Mouse (Mus musculus): ENCODE measurements around the gene Ggact.

The Ggact gene

DNA sequence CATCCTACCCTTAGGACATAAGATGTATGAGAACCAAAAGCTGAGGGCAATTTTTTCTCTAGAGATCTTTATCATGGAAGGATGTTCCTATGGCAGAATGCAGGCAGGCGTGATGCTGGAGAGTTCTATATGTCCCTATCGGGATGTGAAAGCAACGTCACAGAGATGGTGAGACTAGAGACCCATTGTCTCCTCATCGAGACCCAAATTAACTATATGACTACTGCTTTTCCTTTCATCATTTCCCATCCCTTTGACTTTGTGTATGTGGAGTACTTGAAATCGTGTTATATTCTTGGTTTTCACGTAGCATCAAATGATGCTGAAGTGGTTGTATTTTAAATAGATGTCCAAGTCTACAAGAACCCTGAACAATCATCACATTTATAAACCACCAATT is at the start of gene Ggact:
Gene Ggact (minus strand): TSS at position 101 of the 400 bp plus-strand sequence.
- DNase-seq, result no peak

DNA sequence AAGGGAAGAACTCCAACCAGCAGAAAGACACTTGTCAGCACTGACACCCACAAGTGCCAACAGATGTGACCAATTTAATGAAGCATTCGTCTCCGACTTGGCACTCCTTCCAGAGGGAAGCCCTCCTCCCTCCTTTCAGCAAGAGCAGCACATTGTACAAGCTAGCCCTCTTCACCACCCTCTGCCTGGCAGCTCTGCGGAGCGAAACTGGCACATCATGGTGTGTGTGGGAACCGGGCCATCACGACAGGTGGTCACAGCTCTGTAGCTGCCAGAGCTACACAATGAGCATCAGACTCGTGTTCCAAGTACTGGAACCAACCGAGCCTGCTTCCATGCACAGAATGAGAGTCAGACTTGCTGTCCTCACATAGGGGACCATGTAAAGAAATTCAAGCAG is 44.4 kb upstream of the Ggact start:
- DNase-seq, result no peak

DNA sequence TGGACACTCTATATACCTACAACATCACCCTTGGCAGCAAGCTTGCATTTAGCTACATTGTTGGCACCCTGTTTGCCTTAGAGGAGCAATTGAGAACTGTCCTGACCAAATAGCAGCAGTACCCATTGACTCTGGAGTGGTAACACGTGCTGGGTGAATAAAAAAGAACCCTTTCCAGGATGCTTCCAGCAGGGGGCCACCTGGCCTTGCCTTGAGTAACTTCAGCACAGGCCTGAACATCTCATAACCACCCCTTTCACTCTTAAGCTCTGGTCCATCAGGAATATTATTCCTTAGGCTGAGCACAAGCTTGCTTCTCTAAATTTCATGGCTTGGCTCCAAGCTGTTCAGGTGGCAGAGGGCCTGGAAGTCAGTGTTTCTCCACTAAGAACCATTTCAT is 39.8 kb upstream of the Ggact start:
- peak; percentile 73 for DNase-seq

DNA sequence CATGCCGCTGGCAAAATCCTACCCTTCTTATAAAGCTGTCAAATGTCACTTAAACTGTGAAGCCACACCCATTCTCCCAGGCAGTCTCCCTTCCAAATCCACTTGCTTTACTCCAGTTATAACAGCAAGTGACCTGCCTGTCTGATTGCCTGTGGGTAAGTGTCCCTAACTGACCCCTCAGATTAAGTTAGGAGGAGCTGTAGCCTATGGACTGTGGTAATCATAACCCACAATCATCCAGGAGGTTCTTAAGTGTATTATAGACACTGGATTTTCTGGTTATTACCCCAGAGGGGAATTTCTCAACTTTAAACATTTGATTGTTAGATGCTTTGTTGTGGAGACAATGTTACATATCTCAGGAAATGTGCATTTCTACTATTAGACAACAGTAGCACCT is 39.0 kb upstream of the Ggact start:
- DNase-seq, result no peak

DNA sequence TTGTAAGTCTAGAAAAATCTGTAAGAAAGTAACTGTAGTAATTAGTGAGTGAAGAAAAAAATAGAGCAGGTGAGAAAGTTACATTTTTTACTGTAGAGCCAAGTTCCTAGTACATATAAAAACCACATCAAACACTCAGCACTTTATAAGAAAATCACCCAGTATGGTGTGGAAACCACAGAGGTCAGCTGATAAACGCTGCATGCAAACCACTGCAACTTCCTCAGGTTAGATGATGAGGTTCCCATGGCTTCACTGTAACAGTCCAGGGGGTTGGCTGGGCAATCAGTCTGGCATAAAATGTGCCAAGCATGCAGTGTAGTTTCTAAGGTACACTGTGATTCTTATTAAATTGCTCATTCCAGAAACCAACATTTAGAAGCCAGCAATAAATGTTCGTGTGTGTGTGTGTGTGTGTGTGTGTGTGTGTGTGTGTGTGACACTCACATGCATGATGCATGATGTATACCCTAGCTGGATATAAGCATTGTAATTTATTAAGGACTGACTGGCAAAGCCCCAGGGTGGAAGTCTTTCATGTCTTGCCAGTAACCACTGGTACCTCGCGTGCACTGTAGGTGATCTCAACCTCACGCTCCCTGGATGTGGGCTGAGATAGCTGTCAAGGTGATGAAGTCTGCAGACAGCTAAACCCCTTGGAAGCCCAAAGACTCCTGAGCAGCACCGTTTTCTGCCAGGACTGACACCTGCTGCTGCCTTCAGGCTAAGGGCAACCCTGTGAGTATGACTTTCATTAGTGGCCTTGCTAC is 38.3 kb upstream of the Ggact start:
- no peak for DNase-seq

DNA sequence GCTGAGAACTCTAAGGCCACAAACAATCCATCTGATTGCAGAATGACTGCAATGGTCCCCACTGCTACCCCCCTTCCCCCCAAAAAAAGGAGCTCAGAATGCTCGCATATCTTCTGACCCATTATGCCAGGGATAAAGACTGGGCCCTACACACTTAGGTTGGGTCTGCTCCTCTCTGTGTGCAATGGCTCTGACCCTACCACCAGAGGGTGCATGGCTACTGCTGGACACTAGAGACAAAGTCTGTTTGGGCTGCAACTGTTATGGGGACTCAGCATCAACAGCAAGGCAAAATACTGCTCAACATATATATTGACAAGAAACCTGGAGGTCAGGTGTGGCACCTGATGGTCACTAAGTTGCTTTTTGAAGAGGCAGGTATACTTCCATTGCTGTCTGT is 37.4 kb upstream of the Ggact start:
- no peak for DNase-seq

DNA sequence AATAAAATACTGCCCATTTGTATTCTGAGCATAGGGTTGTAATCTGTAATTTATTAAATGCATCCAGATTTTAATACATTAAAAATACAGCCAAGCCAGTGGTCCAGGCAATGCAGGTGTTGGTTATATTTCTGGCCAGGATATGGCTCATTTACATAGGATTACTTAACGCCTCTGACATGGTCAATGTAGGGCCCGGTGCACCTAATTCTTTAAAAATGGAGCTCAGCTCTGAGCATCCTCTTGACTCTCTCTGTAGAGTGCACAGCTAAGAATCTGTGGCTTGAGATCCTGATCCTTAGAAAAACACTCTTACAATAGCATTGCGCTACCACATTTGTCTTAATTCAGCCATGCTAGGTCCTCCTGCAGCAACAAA is 29.9 kb upstream of the Ggact start:
- DNase-seq, result no peak

DNA sequence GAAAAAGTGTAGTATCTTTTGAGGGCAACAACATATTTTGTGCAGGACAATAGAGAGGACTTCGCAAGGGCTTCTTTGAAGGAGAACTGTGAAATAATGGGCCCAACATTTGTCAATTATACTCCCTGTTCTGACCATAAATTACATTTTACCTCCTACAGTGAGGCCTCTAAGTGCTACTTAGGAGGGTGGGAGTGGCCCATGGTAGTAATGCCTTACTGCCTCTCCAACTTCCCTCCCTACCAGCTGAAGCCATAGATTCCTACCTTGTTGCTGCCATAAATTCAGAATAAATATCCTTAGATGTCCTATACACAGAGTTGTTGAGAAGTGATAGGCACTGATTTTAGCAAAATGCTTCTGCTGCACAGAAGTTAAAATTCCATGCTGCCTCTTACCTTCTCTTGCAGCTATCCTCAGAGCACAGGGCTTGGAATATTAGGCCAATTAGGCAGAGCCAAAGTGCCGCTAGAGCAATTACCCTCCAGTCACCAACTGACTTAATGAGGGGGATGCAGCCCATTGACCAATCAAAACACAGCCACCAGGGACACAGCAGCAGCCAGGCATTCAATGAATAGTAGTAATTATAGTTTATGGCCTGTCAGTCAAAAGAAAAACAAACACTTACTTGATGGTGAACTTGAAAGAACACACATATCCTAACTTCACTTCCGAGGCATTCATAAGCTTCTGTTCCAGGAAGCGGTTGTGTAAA is 29.4 kb upstream of the Ggact start:
- DNase-seq, result no peak

DNA sequence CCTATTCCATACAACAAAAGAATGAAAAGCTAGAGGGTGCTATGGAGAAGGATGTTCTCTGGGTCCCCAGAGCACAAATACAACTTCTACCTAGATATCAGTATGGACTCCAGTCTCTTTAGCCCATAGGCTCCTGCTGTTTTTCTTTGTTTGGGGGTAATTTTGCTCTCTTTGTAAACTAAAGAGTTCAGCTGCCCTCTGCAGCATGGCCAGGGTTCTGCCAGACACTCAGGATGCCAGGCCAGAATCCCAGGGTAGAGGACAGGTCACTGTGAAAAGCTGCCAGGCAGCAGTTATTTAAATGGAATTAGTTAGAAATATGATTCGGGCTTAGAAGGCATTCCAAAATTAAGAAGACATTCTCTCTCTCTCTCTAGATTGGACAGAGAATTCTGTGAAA is 22.9 kb upstream of the Ggact start:
- DNase-seq, result no peak

DNA sequence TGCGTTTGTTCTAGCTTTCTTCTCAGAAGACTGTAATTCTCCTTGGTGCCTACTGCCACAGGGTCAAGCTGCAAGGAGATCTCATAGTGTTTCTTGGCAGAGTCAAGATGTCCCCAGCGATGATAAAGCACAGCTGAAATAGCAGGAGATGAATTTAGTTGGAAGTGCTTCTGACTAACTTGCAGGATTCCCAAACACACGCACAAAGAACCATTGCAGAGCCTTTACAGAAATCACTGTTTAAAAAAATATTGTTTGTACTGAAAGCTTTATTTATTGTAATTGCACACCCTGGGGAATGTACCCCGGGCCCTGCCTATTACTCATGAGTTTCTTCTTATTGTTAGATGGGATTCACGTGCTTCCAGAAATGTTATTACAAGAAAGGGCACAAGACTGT is 6.5 kb upstream of the Ggact start:
- no peak for DNase-seq

DNA sequence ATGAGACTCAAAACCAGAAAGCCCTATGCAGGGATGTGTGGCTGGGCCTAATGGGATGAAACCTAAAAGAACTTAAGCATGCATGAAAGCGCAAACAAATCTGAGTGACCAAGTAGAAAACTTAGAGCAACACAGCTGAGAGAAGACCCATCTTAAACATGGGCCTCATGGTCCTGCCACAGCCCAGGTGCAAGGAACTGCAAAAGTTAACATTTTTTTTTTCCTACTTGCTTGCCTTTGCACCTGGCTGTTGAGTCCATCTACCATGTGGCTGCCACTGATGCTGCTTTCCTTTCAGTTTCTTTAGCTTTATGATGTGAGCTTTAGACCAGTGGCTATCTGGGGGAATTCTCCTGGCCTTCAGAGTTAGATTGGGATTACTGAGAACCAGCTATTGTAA is 4.1 kb upstream of the Ggact start:
- DNase-seq, result no peak

DNA sequence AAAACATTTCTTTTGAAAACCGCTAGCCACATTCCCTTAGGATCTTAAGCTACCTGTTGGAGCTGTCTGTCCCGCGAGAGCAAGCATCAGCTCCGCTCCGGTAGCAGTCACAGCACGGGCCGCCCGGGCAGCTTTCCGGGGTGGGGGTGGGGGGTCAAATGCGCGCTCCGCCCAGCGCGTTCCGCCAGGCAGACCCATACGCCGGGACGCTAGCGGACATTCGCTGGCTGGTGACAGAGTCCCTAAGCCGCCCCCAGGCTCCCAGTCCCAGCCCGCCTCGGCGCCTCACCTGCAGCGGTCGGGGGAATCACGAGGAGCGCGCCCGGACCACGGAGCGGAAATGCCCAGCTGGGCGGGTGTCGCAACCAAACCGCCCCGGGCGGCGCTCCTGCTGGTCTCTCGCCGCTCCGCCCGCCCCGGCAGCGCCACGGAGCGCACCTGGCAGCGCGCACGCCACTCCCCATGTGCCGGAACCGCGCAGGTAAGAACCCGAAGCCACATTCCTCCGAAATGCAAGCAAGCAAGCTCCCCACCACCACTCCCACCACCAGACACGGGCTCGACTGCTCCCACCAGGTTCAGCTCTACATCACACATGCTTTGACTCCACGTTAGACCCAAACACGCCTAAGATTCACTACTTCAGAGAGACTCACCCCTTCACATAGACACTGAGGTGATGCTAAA is 602 bp downstream of the Ggact start:
- peak; percentile 80 for DNase-seq

DNA sequence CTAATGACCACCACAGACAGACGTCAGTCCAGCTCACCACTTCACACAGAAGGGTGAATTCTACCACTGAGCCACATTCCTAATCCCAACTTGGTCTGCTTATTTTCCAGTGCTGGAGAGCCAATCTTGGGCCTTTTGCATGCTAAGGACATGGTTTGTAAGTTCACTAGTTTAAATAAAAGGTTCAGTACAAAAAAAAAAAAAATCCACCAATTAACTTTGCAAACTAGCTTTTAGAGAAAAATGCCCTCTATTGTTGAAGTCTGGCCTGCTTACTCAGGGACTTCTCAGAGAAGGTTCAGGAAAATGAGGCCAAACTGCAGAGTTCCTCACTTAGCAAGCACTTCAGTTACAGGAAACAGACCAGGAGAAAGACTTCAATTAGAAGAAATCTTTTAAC is 1.4 kb downstream of the Ggact start:
- peak; percentile 35 for DNase-seq

DNA sequence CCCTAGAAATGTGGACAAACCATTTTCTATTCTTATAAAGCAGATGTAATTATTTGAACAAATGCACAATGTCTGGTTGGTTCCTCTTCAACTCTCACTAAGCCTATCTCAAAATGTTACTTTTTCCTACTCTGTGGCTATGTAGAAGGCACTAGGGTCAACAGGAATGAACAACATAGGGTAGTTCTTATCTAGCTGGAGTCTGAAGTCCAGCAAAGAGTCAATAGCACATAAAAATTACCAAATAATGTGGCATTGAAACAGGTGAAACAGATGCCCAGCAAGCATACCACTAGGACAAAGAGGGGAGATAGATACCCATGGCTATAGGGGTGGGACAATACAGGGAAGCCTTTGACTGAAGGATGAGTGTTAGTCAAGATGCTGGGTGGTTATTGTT is 2.3 kb downstream of the Ggact start:
- DNase-seq, result no peak

DNA sequence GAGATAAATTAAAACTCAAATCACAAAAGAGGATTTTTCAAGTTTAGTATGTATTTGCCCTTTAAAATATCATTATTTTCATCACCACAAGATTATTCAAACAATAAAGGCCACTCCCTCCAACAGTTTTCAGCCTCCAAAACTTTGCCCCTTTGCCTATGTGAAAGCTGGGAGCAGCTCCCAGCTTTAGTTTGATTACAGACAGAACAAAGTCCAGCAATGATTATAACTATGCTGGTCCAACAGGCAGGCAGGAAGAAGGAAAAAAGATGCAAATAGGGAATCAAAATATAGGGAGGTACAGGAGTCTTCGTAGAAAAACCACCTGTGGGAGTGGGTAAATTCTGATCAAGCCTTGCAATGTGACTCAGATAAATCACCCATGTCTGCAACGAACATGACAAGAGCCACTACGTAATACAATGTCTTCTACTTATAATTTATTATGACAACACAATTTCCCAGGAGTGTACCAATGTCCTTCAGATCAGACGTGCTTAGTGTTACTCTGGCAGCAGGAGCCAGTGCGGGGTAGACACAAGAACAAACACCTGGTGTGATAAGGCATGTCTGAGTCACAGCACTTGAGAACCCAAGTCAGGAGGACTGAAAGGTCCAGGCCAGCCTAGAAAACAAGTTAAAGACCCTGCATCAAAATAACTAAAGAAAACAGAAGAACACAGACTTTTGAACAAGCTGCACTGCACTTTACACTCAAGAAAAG is 4.0 kb downstream of the Ggact start:
- DNase-seq, result no peak

DNA sequence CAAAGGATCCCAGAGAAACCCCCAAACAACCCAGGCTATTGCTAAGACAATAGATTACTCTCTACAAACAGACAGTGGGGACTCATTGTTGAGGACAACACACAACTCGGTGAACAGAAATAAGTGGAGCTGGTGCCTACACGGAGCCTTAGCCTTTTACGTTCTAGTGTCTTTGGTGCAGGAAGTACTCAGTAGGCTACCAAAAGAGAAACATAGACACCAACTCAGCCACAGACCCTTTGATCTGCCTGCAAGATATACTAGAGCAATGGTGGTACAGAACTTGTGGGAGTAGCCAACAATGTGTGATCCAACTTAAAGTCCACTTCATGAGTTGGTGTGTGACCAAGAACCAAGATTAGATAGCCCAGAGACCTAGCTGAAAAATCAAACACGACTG is 5.5 kb downstream of the Ggact start:
- DNase-seq, result no peak

DNA sequence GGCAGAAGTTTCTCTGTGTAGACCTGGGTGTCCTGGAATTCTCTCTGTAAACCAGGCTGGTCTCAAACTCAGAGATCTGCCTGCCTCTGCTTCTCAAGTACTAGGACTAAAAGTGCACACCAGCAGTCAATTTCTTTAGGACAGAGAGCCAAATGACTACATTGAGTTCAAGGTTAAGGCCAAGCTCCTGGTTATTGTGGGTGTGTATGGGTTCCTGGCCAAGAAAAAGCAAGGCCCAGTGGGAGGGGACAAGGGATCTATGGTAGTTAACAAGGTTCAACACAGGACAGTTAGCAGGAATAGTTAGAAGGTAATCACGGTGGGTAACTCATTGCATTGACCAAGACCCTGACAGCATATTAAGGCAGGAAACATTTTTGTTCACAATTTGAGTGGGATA is 8.6 kb downstream of the Ggact start:
- DNase-seq, result no peak

DNA sequence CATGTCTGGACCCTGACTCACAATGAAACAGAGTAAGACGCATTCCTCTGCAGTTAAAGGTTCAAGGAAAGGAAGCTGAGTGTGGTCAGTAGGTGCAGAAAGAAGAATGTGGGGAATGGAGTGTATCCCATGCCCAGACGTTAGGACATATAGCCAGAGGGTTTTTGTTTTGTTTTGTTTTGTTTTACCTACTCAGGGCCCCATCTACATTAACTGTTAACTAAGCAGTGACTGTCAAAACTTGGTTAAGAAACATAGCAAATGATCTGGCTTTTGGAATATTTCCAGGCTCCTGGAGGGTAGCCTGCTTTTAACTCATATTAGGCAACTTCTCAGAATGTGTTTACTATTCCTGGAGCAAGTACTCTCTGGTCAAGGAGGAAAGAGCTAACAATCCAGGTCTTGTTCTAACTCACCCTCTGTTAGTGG is 9.6 kb downstream of the Ggact start:
- peak; percentile 87 for DNase-seq

DNA sequence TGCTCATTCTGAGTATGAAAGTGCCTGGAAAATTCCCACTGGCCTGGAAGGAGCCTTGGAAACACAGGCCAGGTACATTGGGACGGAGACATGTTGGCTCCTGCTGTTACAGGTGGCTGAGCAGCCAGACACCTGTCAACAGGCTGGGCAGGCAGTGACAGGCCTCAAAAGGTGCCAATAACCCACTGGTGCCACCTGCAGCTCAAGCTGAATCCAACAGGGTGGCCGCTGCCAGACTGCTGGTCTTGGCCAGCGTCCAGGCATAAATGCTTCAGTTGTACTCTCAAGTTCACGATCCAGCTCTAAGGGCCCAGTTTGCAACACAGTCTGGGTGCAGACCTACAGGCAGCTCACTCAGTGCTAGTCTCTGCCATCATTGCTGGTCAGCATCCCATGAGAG is 10.7 kb downstream of the Ggact start:
- DNase-seq, result peak; percentile 97

DNA sequence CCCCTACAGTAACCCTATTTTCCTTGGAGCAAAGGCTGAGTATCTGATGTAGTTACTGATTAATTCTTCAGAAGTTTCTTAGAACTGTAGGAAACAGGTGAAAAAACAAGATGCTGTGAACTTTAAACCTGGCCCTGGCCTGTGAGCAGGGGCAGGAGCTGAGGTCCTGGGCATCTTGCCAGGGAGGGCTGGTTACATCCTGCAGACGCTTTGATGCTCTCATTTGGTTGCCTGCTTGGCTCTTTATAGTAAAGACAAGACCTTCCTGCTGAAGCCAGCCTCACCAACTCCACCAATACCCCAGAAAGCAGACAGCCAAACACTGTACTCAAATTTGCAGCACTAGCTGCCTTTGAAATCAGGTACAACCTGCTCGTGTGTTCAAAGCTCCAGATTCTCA is 11.4 kb downstream of the Ggact start:
- DNase-seq, result peak; percentile 95

DNA sequence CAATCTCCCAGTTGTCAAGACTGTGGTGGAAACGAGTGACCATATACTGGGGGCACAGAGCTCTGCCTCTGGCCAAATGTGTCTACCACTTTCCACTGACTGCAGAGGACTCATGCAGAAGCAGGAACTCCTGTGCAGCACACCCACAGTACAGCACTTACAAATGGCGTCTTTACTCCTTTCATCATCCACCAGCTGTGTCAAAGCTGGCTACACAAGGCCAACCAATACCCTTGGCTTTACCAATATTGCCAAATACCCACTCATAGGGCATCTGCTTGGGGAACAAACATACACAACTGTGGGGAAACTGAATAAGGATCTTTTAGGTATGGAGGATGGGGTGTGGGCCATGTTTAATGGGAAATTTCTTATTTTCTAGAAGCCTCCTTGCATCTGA is 11.8 kb downstream of the Ggact start:
- no peak for DNase-seq

DNA sequence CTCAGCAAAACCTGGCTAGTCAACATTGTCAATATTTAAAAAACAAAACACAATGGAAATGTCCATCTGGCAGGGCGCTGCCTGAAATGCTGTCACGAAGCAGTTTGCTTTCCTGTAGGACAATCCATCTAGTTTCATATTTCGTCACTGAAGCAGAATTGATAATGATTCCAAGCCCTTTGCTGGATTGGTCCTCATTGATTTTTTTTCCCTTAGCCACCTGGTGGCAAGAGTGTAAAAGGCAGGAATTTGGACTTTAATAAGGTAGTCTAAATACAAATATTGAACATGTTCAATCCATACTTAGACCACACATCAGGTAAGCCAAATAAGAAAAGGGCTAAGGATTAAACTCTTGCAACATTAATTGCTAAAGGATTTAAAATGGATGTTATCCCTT is 12.4 kb downstream of the Ggact start:
- DNase-seq, result peak; percentile 17

DNA sequence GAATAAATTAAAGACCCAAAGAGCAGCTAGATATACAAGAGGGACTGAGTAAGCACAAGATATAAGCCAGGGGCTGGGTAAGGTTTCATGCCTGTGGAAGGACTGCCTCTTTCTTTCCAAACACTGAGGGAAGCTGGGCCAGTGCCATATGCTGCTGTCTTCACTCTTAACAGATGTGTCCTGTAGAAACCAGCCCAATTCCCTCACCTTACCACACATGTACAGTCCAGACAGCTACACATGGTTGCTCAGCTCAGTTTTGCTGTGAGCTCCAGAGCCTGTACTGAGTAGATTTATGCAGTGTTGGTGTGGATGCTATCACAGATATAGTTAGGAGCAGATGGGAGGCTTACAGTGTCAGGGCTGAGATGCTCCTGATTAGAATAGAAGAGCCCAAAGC is 12.9 kb downstream of the Ggact start:
- no peak for DNase-seq

DNA sequence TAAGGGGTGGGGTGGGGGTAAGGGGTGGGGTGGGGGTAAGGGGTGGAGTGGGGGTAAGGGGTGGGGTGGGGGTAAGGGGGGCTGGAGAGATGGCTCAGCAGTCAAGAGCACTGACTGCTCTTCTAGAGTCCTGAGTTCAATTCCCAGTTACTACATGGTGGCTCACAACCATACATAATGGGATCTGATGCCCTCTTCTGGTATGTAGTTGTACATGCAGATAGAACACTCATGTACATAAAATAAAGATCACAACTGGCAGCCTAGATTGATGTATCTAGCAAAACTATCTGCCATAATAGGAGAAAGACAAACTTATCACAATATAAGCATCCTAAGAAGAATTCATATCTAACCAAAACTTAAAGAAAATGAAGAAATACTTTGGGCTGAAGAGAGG is 15.0 kb downstream of the Ggact start:
- DNase-seq, result no peak

Data from kidney, adult 9 months (tissue).